Mouse (Mus musculus): ENCODE data around the gene Krtap9-1. TPM values are rescaled to one million over a fixed set of nuclear protein-coding genes. Genes with fewer than 3 reads are reported as not detected.
"Not testable (repeated sequence)": the region's sequence is repeated elsewhere in the genome, so short reads cannot be mapped to it uniquely, and the experiment has no call there.

Krtap9-1 gene
- not detected in 2 replicates for polyA plus RNA-seq (2011; ENCODE audit: insufficient read length, low read depth, missing spikeins)

- H3K4me3 ChIP-seq (ENCODE audit: insufficient read depth, low read length); H3K4me1 ChIP-seq (ENCODE audit: control insufficient read depth, insufficient read depth, low read length); H3K27ac ChIP-seq (ENCODE audit: insufficient read depth, low read length): not testable (repeated sequence)
Observed at GRCm38 (mm10) chr11:99873089-99873488, at the start of gene Krtap9-1. Gene Krtap9-1, plus strand, starts transcription at chr11:99873389.

DNA sequence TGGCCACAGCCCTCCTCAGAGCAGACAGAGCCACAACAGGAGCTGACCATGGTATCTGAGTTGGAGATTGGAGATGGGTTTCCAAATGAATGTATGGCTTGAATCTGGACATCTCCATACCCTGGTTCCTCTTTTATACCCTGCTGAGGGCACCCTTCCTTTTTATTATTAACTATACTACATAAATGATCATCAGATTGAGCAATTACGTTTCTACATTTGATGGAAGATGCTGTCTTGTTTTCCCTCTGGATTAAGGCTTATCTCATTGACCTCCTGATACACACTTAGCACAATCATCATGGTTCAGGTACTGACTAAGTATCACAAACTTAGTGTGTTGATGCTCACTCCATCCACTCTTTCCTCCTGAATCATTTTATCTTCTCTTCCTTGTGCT, 35.2 kb upstream of the Krtap9-1 start, which contains the start of gene 2300003K06Rik:
TSS of gene 2300003K06Rik (minus strand) at position 101 of the 400 bp plus-strand sequence.
- no peak for TF ChIP-seq CTCF (IDR thresholded peaks at IDR 0.05; ENCODE audit: borderline replicate concordance, insufficient read depth, low read length)
- no peak for TF ChIP-seq POLR2A (IDR thresholded peaks at IDR 0.05; ENCODE audit: low read depth, low read length)
- Histone ChIP-seq H3K4me3 (ENCODE audit: insufficient read depth, low read length) (no peak within 1 kb of the TSS), H3K27ac (ENCODE audit: insufficient read depth, low read length) (no peak within 1 kb of the TSS), H3K4me1 (ENCODE audit: control insufficient read depth, insufficient read depth, low read length) (no peaks in the 10 kb centered on the region)

DNA sequence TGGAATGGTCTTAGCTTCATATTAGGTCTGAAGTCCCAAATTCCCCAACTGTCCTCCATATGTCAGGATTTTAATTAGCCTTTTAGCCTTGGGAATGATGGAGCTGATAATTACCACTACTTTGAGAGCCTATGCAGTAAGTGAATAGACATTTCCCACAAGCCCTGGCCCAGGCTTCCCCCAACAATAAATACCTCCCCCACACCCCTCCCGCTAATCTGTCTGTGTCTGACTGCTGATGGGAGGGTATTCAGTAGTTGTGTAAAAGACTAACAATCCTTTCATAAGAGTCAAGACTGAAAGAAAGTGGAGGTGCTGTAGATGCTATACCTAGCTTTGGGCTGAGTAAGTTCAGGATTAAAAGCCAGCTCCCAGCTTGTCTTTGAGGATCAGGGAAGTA, 31.0 kb upstream of the Krtap9-1 start:
- Histone ChIP-seq H3K4me3 (ENCODE audit: insufficient read depth, low read length) (no peak overlapping the region), H3K27ac (ENCODE audit: insufficient read depth, low read length) (no peak overlapping the region), H3K4me1 (ENCODE audit: control insufficient read depth, insufficient read depth, low read length) (no peaks in the 10 kb centered on the region)
- no peak for TF ChIP-seq CTCF (IDR thresholded peaks at IDR 0.05; ENCODE audit: borderline replicate concordance, insufficient read depth, low read length)
- no peak for TF ChIP-seq POLR2A (IDR thresholded peaks at IDR 0.05; ENCODE audit: low read depth, low read length)

DNA sequence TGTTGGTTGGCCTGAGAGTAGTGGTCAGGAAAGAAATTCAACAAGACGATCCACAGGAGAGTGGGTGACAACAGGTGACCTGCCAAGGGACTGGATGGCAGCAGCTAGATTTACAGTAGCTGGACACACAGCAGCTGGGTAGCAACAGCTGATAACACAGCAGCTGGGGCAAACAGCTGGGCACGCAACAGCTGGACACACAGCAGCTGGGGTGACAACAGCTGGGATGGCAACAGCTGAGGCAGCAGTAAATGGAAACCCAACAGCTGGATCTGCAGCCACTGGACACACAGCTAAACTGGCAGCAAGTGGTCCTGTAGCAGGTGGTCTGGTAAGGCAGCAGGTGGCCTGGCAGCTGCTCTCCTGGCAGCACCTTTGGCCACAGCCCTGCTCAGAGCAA, 26.4 kb upstream of the Krtap9-1 start:
- H3K4me3 ChIP-seq (ENCODE audit: insufficient read depth, low read length) = no peak overlapping the region
- no peak for TF ChIP-seq POLR2A (IDR thresholded peaks at IDR 0.05; ENCODE audit: low read depth, low read length)
- H3K4me1 ChIP-seq (ENCODE audit: control insufficient read depth, insufficient read depth, low read length) = no peaks in the 10 kb centered on the region
- no peak overlapping the region for H3K27ac ChIP-seq (ENCODE audit: insufficient read depth, low read length)

- no peak within 1 kb of the TSS for H3K4me3 ChIP-seq (ENCODE audit: insufficient read depth, low read length)
- TF ChIP-seq POLR2A (IDR thresholded peaks at IDR 0.05; ENCODE audit: low read depth, low read length) (no peak), CTCF (IDR thresholded peaks at IDR 0.05; ENCODE audit: borderline replicate concordance, insufficient read depth, low read length) (no peak)
- H3K27ac ChIP-seq (ENCODE audit: insufficient read depth, low read length) = no peak within 1 kb of the TSS
- no peaks in the 10 kb centered on the region for H3K4me1 ChIP-seq (ENCODE audit: control insufficient read depth, insufficient read depth, low read length)
Observed at GRCm38 (mm10) chr11:99851508-99851907, 21.7 kb upstream of the Krtap9-1 start, which contains the start of gene Krtap4-16. Gene Krtap4-16, minus strand, starts transcription at chr11:99851608.

DNA sequence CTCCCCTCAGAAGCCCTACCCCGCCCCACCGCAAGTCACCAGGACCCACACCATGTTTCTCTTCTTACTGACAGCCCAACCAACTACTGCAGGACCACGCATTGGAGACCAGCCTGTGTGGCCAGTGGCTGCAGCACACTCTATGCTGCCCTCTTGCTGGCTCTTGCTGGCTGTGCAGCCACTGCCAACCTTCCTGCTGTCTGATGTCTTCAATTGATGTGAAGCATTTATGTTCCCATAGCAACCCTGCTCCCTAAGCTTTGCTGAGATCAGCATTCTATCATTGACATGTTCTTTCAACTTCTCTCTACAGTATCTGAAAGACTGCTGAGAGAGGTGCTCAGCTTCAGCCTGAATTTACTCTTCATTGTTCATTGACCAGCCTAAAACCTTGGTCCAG, 19.1 kb upstream of the Krtap9-1 start:
- no peak overlapping the region for H3K4me3 ChIP-seq (ENCODE audit: insufficient read depth, low read length)
- peak; percentile 27; the same call in 1 of the 2 replicates for TF ChIP-seq CTCF (IDR thresholded peaks at IDR 0.05; ENCODE audit: borderline replicate concordance, insufficient read depth, low read length)
- no peak for TF ChIP-seq POLR2A (IDR thresholded peaks at IDR 0.05; ENCODE audit: low read depth, low read length)
- H3K27ac ChIP-seq (ENCODE audit: insufficient read depth, low read length) = no peak overlapping the region
- peaks cover 5% of the 10 kb centered on the region for H3K4me1 ChIP-seq (ENCODE audit: control insufficient read depth, insufficient read depth, low read length)

- peak within 1 kb of the TSS; percentile 9 for H3K27ac ChIP-seq (ENCODE audit: insufficient read depth, low read length)
- TF ChIP-seq POLR2A (IDR thresholded peaks at IDR 0.05; ENCODE audit: low read depth, low read length) (no peak), CTCF (IDR thresholded peaks at IDR 0.05; ENCODE audit: borderline replicate concordance, insufficient read depth, low read length) (no peak)
- no peak within 1 kb of the TSS for H3K4me3 ChIP-seq (ENCODE audit: insufficient read depth, low read length)
- H3K4me1 ChIP-seq (ENCODE audit: control insufficient read depth, insufficient read depth, low read length) = peaks cover 8% of the 10 kb centered on the region
Observed at GRCm38 (mm10) chr11:99857617-99858016, 15.6 kb upstream of the Krtap9-1 start, which contains the start of gene Gm11568. Gene Gm11568, plus strand, starts transcription at chr11:99857917.

- Histone ChIP-seq H3K4me1 (ENCODE audit: control insufficient read depth, insufficient read depth, low read length) (peaks cover 8% of the 10 kb centered on the region), H3K4me3 (ENCODE audit: insufficient read depth, low read length) (no peak overlapping the region), H3K27ac (ENCODE audit: insufficient read depth, low read length) (peak overlapping the region; percentile 72)
- TF ChIP-seq POLR2A (IDR thresholded peaks at IDR 0.05; ENCODE audit: low read depth, low read length) = no peak
- no peak for TF ChIP-seq CTCF (IDR thresholded peaks at IDR 0.05; ENCODE audit: borderline replicate concordance, insufficient read depth, low read length)
Observed at GRCm38 (mm10) chr11:99858761-99859160, 14.4 kb upstream of the Krtap9-1 start.

DNA sequence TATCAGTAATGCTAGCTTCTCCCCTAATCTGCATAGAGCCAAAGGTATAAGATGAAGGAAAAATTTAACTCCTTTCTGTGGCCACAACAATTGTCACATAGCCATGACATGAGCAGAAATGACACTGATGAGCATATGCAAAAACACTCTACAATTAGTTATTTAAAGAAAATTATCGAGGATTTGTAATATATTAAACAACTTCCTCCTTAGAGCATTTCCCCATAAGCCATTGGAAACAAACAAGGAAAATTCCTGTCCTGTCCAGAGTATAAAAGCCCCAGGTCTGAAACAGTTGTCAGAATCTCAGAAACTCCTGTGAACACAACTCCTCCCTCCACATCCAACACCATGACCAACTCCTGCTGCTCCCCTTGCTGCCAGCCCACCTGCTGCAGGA, 9.0 kb upstream of the Krtap9-1 start, which contains the start of gene Gm11559:
TSS of gene Gm11559 (plus strand) at position 301 of the 400 bp plus-strand sequence.
- not testable (repeated sequence) for H3K27ac ChIP-seq (ENCODE audit: insufficient read depth, low read length); H3K4me3 ChIP-seq (ENCODE audit: insufficient read depth, low read length)

DNA sequence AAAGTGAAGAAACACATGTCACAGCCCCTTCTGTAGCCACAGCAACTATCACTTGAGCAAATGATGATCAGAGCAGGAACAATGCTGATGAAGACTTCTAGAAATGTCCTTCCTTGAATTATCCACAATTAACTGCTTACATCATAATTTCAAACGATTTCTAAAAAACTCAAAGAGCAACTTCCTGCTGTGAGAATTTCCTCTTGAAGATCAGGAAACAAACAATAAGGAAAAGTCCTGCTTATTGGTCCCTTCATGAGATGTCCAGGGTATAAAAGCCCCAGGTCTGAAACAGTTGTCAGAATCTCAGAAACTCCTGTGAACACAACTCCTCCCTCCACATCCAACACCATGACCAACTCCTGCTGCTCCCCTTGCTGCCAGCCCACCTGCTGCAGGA, 5.7 kb downstream of the Krtap9-1 start, which contains the start of gene Gm11567:
TSS of gene Gm11567 (plus strand) at position 301 of the 400 bp plus-strand sequence.
- not testable (repeated sequence) for H3K27ac ChIP-seq (ENCODE audit: insufficient read depth, low read length); H3K4me1 ChIP-seq (ENCODE audit: control insufficient read depth, insufficient read depth, low read length); H3K4me3 ChIP-seq (ENCODE audit: insufficient read depth, low read length)

More for the DNA sequence above, 9.0 kb upstream of the Krtap9-1 start, which contains the start of gene Gm11559:
- not testable (repeated sequence) for H3K4me1 ChIP-seq (ENCODE audit: control insufficient read depth, insufficient read depth, low read length)

- H3K4me3 ChIP-seq (ENCODE audit: insufficient read depth, low read length) = no peak within 1 kb of the TSS
- H3K4me1 ChIP-seq (ENCODE audit: control insufficient read depth, insufficient read depth, low read length) = no peaks in the 10 kb centered on the region
- TF ChIP-seq POLR2A (IDR thresholded peaks at IDR 0.05; ENCODE audit: low read depth, low read length) (no peak), CTCF (IDR thresholded peaks at IDR 0.05; ENCODE audit: borderline replicate concordance, insufficient read depth, low read length) (no peak)
- no peak within 1 kb of the TSS for H3K27ac ChIP-seq (ENCODE audit: insufficient read depth, low read length)
Observed at GRCm38 (mm10) chr11:99907620-99908019, 34.4 kb downstream of the Krtap9-1 start, which contains the start of gene Krtap31-1. Gene Krtap31-1, plus strand, starts transcription at chr11:99907920.
